Mouse (Mus musculus): Measurements from ENCODE around the gene BC053393.

DNA sequence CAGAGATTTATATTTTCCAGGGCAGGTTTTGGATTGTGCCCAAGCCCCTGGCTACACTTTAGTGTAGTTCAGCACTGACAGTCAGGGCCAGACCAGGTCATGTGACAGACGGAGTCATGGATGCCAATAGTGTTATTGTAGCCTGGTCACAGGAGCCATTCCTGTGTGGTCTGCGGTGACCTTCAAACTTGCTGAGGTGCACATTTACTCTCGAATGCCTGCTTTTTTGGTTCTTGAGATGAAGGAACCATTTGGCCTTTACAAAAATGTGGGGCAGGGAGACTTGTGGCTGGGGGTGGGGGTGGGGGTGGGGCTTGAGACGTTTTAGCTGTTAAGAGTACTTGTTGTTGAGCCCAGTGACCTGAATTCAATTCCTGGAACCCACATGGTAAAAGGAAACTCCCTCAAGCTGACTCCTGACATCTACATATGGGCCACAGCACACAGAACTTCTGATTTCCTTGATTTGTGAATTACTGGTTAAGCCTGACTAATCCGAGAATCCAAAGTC, 7.5 kb downstream of the BC053393 start:
- TF ChIP-seq CTCF (IDR thresholded peaks at IDR 0.05; ENCODE audit: extremely low read depth, insufficient read depth, low read length) (no peak), POLR2A (IDR thresholded peaks at IDR 0.05; ENCODE audit: extremely low read depth, insufficient read depth, low read length) (no peak)

Measured in cortical plate, adult 2 months (tissue).